Mouse (Mus musculus) liver, embryonic 12.5 days (tissue): ENCODE measurements around the gene BC025920. TPM values are rescaled to one million over a fixed set of nuclear protein-coding genes. Genes with fewer than 3 reads are reported as not detected.

Experiments used
- ATAC-seq: fragments of 200-750 bp; cut with Nextera tagmentation; 2 replicates; pipeline ENCODE4 v1.8.0; 2017; ENCODE audit warnings: moderate number of reproducible peaks, mild to moderate bottlenecking, moderate library complexity
- H3K27ac ChIP-seq: fragments of 300-500 bp; sonication (generic); 2 replicates; pipeline ENCODE4 v1.5.1; 2016; ENCODE audit warnings: mild to moderate bottlenecking
- H3K27me3 ChIP-seq: fragments of 300-500 bp; sonication (generic); replicated peaks from 2 replicates; pipeline ENCODE4 v1.6.1; 2016; ENCODE audit warnings: mild to moderate bottlenecking, moderate library complexity
- H3K36me3 ChIP-seq: fragments of 300-500 bp; sonication (generic); 2 replicates; pipeline ENCODE4 v1.6.1; 2016; ENCODE audit warnings: mild to moderate bottlenecking, moderate library complexity
- H3K4me1 ChIP-seq: fragments of 300-500 bp; sonication (generic); 2 replicates; pipeline ENCODE4 v1.6.1; 2016
- H3K4me2 ChIP-seq: fragments of 300-500 bp; sonication (generic); 2 replicates; pipeline ENCODE4 v1.6.1; 2016; ENCODE audit warnings: mild to moderate bottlenecking, moderate library complexity
- H3K4me3 ChIP-seq: fragments of 300-500 bp; sonication (generic); 2 replicates; pipeline ENCODE4 v1.5.1; 2016; ENCODE audit warnings: mild to moderate bottlenecking, moderate library complexity
- H3K9ac ChIP-seq: fragments of 300-500 bp; sonication (generic); 2 replicates; pipeline ENCODE4 v1.6.1; 2016; ENCODE audit warnings: mild to moderate bottlenecking, moderate library complexity
- H3K9me3 ChIP-seq: fragments of 300-500 bp; sonication (generic); replicated peaks from 2 replicates; pipeline ENCODE4 v1.6.1; 2016; ENCODE audit warnings: mild to moderate bottlenecking, moderate library complexity
- WGBS: fragments of 180-500 bp; shearing (Covaris S2); methylation state at CpG from one replicate; pipeline ENCODE4 v1.1.7; 2016; ENCODE audit not compliant: insufficient replicate concordance; 5-methylcytosine and 5-hydroxymethylcytosine counted together
- polyA plus RNA-seq: library from polyadenylated mRNA; unstranded; fragments of >200 nt; fragmentation: Nextera tagmentation; extraction: Ambion mirVana; gene quantifications from 2 replicates; pipeline ENCODE4 v1.2.1, GENCODE M21; 2016

The BC025920 gene
- 0.46 and 0.78 TPM in 2 replicates for polyA plus RNA-seq

DNA sequence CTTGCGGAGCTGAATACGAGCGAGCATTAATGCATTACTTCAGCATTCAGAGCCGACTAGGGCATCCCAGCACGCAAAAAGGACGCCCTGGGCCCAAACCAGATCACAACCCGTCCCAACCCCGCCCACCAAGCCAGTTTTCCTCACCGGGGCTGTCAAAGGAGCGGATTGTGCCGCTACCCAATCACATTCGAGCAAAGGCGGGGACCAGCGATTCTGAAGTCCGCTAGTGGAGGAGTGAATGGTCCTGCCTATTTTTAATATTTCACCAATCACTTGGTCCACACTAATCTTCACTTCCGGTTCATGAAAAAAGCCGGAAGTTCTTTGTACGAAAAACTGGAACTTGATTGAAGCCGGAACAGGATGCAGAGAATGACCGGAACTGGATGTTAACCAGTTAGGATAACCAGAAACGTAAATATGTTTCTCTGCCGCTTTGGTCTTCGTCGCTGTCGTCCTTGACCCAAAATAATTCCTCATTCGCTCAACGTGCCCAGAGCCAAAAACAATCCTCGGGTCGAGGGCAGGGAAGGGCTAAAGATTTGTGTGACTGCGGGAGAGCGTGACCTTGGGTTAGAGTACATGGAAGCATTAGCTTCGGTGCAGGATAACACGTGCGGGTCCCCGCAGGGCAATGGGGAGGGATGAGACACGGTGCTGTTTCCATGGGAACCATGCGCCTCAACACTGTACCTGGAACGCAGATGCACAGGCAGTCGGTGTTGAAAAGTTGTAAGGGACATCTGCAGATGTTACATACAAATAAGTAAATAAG is at the start of gene BC025920:
Gene BC025920, plus strand, starts transcription at position 297 of the 778 bp plus-strand sequence.
- ATAC-seq = peak; percentile 88
- no peaks in the 10 kb centered on the region for H3K27me3 ChIP-seq
- H3K4me2 ChIP-seq = peak within 1 kb of the TSS; percentile 77
- peak within 1 kb of the TSS; percentile 95 for H3K27ac ChIP-seq
- peaks cover 46% of the 10 kb centered on the region for H3K4me1 ChIP-seq
- WGBS = 1% methylated on average over 39 of the region's 39 CpGs
- H3K9ac ChIP-seq = peak within 1 kb of the TSS; percentile 70
- H3K4me3 ChIP-seq = peak within 1 kb of the TSS; percentile 70
- H3K9me3 ChIP-seq = no peaks in the 10 kb centered on the region
- H3K36me3 ChIP-seq = peaks cover 13% of the 10 kb centered on the region; the same call in 1 of the 2 replicates

GRCm38 (mm10) chr10:81556282-81556681 is 49.8 kb upstream of the BC025920 start:
- no peak overlapping the region for H3K27ac ChIP-seq
- 67% methylated on average over 3 of the region's 3 CpGs for WGBS

GRCm38 (mm10) chr10:81557491-81557890 is 48.6 kb upstream of the BC025920 start:
- H3K9ac ChIP-seq = no peak overlapping the region
- no peak overlapping the region for H3K27ac ChIP-seq
- ATAC-seq = no peak
- peaks cover 6% of the 10 kb centered on the region for H3K9me3 ChIP-seq
- H3K36me3 ChIP-seq = peaks cover 14% of the 10 kb centered on the region
- no peak overlapping the region for H3K4me2 ChIP-seq
- no peaks in the 10 kb centered on the region for H3K27me3 ChIP-seq
- no peak overlapping the region for H3K4me3 ChIP-seq
- peaks cover 38% of the 10 kb centered on the region for H3K4me1 ChIP-seq
- 35% methylated on average over 1 of the region's 1 CpGs for WGBS

More at GRCm38 (mm10) chr10:81556282-81556681, 49.8 kb upstream of the BC025920 start:
- Histone ChIP-seq H3K9me3 (peaks cover 6% of the 10 kb centered on the region), H3K4me1 (peaks cover 33% of the 10 kb centered on the region), H3K4me3 (no peak overlapping the region), H3K9ac (no peak overlapping the region), H3K27me3 (no peaks in the 10 kb centered on the region), H3K36me3 (peaks cover 2% of the 10 kb centered on the region; the same call in 1 of the 2 replicates), H3K4me2 (no peak overlapping the region)
- ATAC-seq = no peak

- Histone ChIP-seq H3K27ac (peak within 1 kb of the TSS; percentile 83), H3K4me1 (peaks cover 55% of the 10 kb centered on the region), H3K9ac (peak within 1 kb of the TSS; percentile 89), H3K4me2 (peak within 1 kb of the TSS; percentile 93), H3K4me3 (peak within 1 kb of the TSS; percentile 78), H3K9me3 (no peaks in the 10 kb centered on the region), H3K36me3 (peaks cover 27% of the 10 kb centered on the region), H3K27me3 (no peaks in the 10 kb centered on the region)
- WGBS = 1% methylated on average over 21 of the region's 53 CpGs
- ATAC-seq = peak; percentile 66
Measured at GRCm38 (mm10) chr10:81559163-81559626, 46.9 kb upstream of the BC025920 start, which contains the start of gene Aes. Gene Aes, plus strand, starts transcription at chr10:81559488.

GRCm38 (mm10) chr10:81559627-81560539 is 46.2 kb upstream of the BC025920 start:
- Histone ChIP-seq H3K4me3 (peak overlapping the region; percentile 78), H3K4me1 (peaks cover 61% of the 10 kb centered on the region), H3K4me2 (peak overlapping the region; percentile 93), H3K9me3 (no peaks in the 10 kb centered on the region), H3K27ac (peak overlapping the region; percentile 83), H3K9ac (peak overlapping the region; percentile 89), H3K27me3 (no peaks in the 10 kb centered on the region), H3K36me3 (peaks cover 34% of the 10 kb centered on the region)
- WGBS = 3% methylated on average over 34 of the region's 36 CpGs
- ATAC-seq = peak; percentile 39

GRCm38 (mm10) chr10:81560719-81561459 is 45.2 kb upstream of the BC025920 start:
- Histone ChIP-seq H3K27ac (peak overlapping the region; percentile 83), H3K9me3 (no peaks in the 10 kb centered on the region), H3K9ac (peak overlapping the region; percentile 89), H3K36me3 (peaks cover 44% of the 10 kb centered on the region), H3K4me3 (peak overlapping the region; percentile 78), H3K27me3 (no peaks in the 10 kb centered on the region), H3K4me1 (peaks cover 69% of the 10 kb centered on the region), H3K4me2 (peak overlapping the region; percentile 93)
- ATAC-seq = peak; percentile 6; the same call in 1 of the 2 replicates
- 6% methylated on average over 16 of the region's 16 CpGs for WGBS

GRCm38 (mm10) chr10:81562411-81562810 is 43.7 kb upstream of the BC025920 start:
- H3K27me3 ChIP-seq = no peaks in the 10 kb centered on the region; the same call in 1 of the 2 replicates
- WGBS = 62% methylated on average over 6 of the region's 6 CpGs
- H3K27ac ChIP-seq = peak overlapping the region; percentile 28; the same call in 1 of the 2 replicates
- H3K36me3 ChIP-seq = peaks cover 50% of the 10 kb centered on the region
- H3K9me3 ChIP-seq = no peaks in the 10 kb centered on the region
- H3K4me1 ChIP-seq = peaks cover 69% of the 10 kb centered on the region
- no peak overlapping the region; the same call in 1 of the 2 replicates for H3K9ac ChIP-seq
- H3K4me3 ChIP-seq = no peak overlapping the region
- no peak for ATAC-seq
- H3K4me2 ChIP-seq = peak overlapping the region; percentile 12; the same call in 1 of the 2 replicates

DNA sequence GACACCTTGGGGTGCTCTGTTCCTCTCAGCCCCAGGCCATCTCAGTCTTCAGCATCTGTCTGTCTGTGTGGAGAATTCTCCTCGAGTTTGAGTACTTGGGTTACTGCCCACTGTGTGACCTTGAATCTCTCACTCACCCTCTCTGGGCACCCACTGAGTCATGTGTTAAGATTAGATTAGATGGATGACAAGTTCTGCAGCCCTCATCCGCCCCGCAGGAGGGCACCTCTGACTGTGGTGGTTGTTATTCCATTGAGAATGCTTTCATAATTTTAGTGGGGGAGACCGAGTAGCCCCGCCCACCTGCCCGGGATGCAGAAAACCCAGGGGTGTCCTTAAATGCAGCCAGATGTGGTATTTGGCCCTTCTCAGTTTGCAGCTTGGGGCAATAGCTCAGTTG is 42.6 kb upstream of the BC025920 start:
- H3K36me3 ChIP-seq = peaks cover 50% of the 10 kb centered on the region

GRCm38 (mm10) chr10:81564216-81564615 is 41.9 kb upstream of the BC025920 start:
- Histone ChIP-seq H3K36me3 (peaks cover 50% of the 10 kb centered on the region), H3K4me3 (peak overlapping the region; percentile 14; the same call in 1 of the 2 replicates), H3K27me3 (peaks cover 9% of the 10 kb centered on the region), H3K9ac (peak overlapping the region; percentile 24; the same call in 1 of the 2 replicates), H3K27ac (peak overlapping the region; percentile 37), H3K4me1 (peaks cover 78% of the 10 kb centered on the region), H3K4me2 (peak overlapping the region; percentile 43), H3K9me3 (no peaks in the 10 kb centered on the region)
- ATAC-seq = no peak
- WGBS = 27% methylated on average over 10 of the region's 10 CpGs

More for the DNA sequence above, 42.6 kb upstream of the BC025920 start:
- Histone ChIP-seq H3K27me3 (peaks cover 2% of the 10 kb centered on the region; the same call in 1 of the 2 replicates), H3K4me2 (peak overlapping the region; percentile 43), H3K27ac (peak overlapping the region; percentile 37; the same call in 1 of the 2 replicates), H3K4me3 (0 out of 2 replicates have a peak overlapping the region, but pooled peaks have one; percentile 14), H3K9me3 (no peaks in the 10 kb centered on the region), H3K9ac (peak overlapping the region; percentile 24; the same call in 1 of the 2 replicates), H3K4me1 (peaks cover 77% of the 10 kb centered on the region)
- ATAC-seq = no peak
- 26% methylated on average over 6 of the region's 6 CpGs for WGBS

DNA sequence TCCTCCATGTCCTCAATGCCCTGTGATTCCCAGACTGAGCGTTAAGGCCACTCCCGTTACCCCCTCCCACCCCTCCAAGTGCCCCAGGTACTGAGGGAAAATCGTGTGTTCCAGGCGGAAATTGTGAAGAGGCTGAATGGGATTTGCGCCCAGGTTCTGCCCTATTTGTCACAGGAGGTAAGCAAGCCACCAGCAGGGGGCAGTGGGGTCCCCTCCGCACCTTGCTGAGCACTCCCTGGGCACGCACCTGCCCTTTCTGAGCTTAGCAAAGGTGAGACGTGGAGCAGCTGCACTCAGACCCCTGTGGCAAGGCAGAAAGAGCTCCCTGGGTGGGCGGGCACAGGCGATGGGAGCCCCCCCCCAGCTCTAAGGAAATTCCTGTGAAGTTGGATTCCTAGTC is 41.3 kb upstream of the BC025920 start:
- H3K36me3 ChIP-seq = peaks cover 50% of the 10 kb centered on the region
- no peak for ATAC-seq
- peaks cover 14% of the 10 kb centered on the region for H3K27me3 ChIP-seq
- H3K4me2 ChIP-seq = no peak overlapping the region
- WGBS = 35% methylated on average over 10 of the region's 10 CpGs
- H3K9ac ChIP-seq = no peak overlapping the region
- H3K27ac ChIP-seq = peak overlapping the region; percentile 37; the same call in 1 of the 2 replicates
- no peak overlapping the region for H3K4me3 ChIP-seq
- peaks cover 79% of the 10 kb centered on the region for H3K4me1 ChIP-seq
- no peaks in the 10 kb centered on the region for H3K9me3 ChIP-seq
